Mouse (Mus musculus) liver, embryonic 11.5 days (tissue): ENCODE results near the gene Lmo4. TPM values are rescaled to one million over a fixed set of nuclear protein-coding genes. Genes with fewer than 3 reads are reported as not detected.

Experiments
- ATAC-seq: fragments of 200-750 bp; cut with Nextera tagmentation; replicated peaks from 2 replicates; pipeline ENCODE4 v1.8.0; 2017; ENCODE audit warnings: moderate number of reproducible peaks, mild to moderate bottlenecking, moderate TSS enrichment, moderate library complexity; ENCODE audit not compliant: low FRiP score
- DNase-seq: peaks from one replicate; pipeline ENCODE4 v3.0.0-alpha.2; 2017; ENCODE audit warnings: low spot score
- H3K27ac ChIP-seq: fragments of 300-500 bp; sonication (generic); 2 replicates; pipeline ENCODE4 v1.5.1; 2014; ENCODE audit warnings: mild to moderate bottlenecking, low read depth, low read length, control low read depth
- H3K27me3 ChIP-seq: fragments of 300-500 bp; sonication (generic); replicated peaks from 2 replicates; pipeline ENCODE4 v1.6.1; 2014; ENCODE audit warnings: low read length, mixed read lengths; ENCODE audit not compliant: control insufficient read depth, insufficient read depth
- H3K36me3 ChIP-seq: fragments of 300-500 bp; sonication (generic); 2 replicates; pipeline ENCODE4 v1.6.1; 2014; ENCODE audit warnings: mild to moderate bottlenecking, low read length, moderate library complexity, mixed read lengths; ENCODE audit not compliant: control insufficient read depth, insufficient read depth
- H3K4me1 ChIP-seq: fragments of 300-500 bp; sonication (generic); replicated peaks from 2 replicates; pipeline ENCODE4 v1.6.1; 2014; ENCODE audit warnings: low read length, mixed read lengths; ENCODE audit not compliant: control insufficient read depth, insufficient read depth
- H3K4me2 ChIP-seq: fragments of 300-500 bp; sonication (generic); 2 replicates; pipeline ENCODE4 v1.6.1; 2014; ENCODE audit warnings: mild to moderate bottlenecking, control low read depth, moderate library complexity
- H3K4me3 ChIP-seq: fragments of 300-500 bp; sonication (generic); 2 replicates; pipeline ENCODE4 v1.5.1; 2014; ENCODE audit warnings: low read depth, low read length, control low read depth
- H3K9ac ChIP-seq: fragments of 300-500 bp; sonication (generic); 2 replicates; pipeline ENCODE4 v1.6.1; 2014; ENCODE audit warnings: low read depth, low read length, control low read depth
- H3K9me3 ChIP-seq: fragments of 300-500 bp; sonication (generic); 2 replicates; pipeline ENCODE4 v1.6.1; 2016; ENCODE audit warnings: low read length, inconsistent platforms, mixed read lengths; ENCODE audit not compliant: control insufficient read depth
- WGBS: fragments of 180-500 bp; shearing (Covaris S2); extraction: QIAGEN DNeasy Blood & Tissue Kit; methylation state at CpG from one replicate; pipeline ENCODE4 v1.1.7; 2014; 5-methylcytosine and 5-hydroxymethylcytosine counted together
- polyA plus RNA-seq: library from polyadenylated mRNA; unstranded; fragments of >200 nt; fragmentation: Nextera tagmentation; extraction: Ambion mirVana; gene quantifications from 2 replicates; pipeline ENCODE4 v1.2.1, GENCODE M21; 2014

Lmo4 gene
- polyA plus RNA-seq, 1 experiment from 2014 or later, result 43.4 TPM

- H3K9me3 ChIP-seq, result no peaks in the 10 kb centered on the region
- no peak overlapping the region for H3K4me2 ChIP-seq
- no peaks in the 10 kb centered on the region for H3K27me3 ChIP-seq
- no peak overlapping the region for H3K9ac ChIP-seq
- H3K4me3 ChIP-seq, result no peak overlapping the region
- WGBS, result 78% methylated on average over 1 of the region's 1 CpGs
- no peak for DNase-seq
- no peaks in the 10 kb centered on the region for H3K4me1 ChIP-seq
- H3K36me3 ChIP-seq, result no peaks in the 10 kb centered on the region
- H3K27ac ChIP-seq, result no peak overlapping the region
- ATAC-seq, result no peak
Observed at GRCm38 (mm10) chr3:144206942-144207341, 1.9 kb upstream of the Lmo4 start.

GRCm38 (mm10) chr3:144206261-144206660, 1.2 kb upstream of the Lmo4 start:
- 28% methylated on average over 3 of the region's 3 CpGs for WGBS
- H3K4me2 ChIP-seq, result peak overlapping the region; percentile 87
- H3K27me3 ChIP-seq, result no peaks in the 10 kb centered on the region
- DNase-seq (no peak), ATAC-seq (no peak)
- H3K9ac ChIP-seq, result peak overlapping the region; percentile 84; the same call in 1 of the 2 replicates
- peaks cover 3% of the 10 kb centered on the region for H3K4me1 ChIP-seq
- peak overlapping the region; percentile 95; the same call in 1 of the 2 replicates for H3K27ac ChIP-seq
- no peaks in the 10 kb centered on the region for H3K9me3 ChIP-seq
- peak overlapping the region; percentile 88 for H3K4me3 ChIP-seq
- no peaks in the 10 kb centered on the region for H3K36me3 ChIP-seq

- no peaks in the 10 kb centered on the region for H3K27me3 ChIP-seq
- H3K4me3 ChIP-seq, result peak overlapping the region; percentile 88
- H3K27ac ChIP-seq, result peak overlapping the region; percentile 95
- peaks cover 10% of the 10 kb centered on the region for H3K4me1 ChIP-seq
- no peaks in the 10 kb centered on the region for H3K36me3 ChIP-seq
- peak overlapping the region; percentile 84 for H3K9ac ChIP-seq
- DNase-seq, result peak; percentile 94
- peak; percentile 82 for ATAC-seq
- H3K9me3 ChIP-seq, result no peaks in the 10 kb centered on the region
- WGBS, result 1% methylated on average over 67 of the region's 69 CpGs
- H3K4me2 ChIP-seq, result peak overlapping the region; percentile 87
Observed at GRCm38 (mm10) chr3:144205351-144206153, 532 bp upstream of the Lmo4 start.

GRCm38 (mm10) chr3:144203988-144204412, 1.0 kb downstream of the Lmo4 start:
- Histone ChIP-seq H3K27ac (peak overlapping the region; percentile 95), H3K9me3 (no peaks in the 10 kb centered on the region), H3K27me3 (no peaks in the 10 kb centered on the region), H3K4me3 (peak overlapping the region; percentile 88), H3K9ac (peak overlapping the region; percentile 84), H3K36me3 (no peaks in the 10 kb centered on the region), H3K4me2 (peak overlapping the region; percentile 87), H3K4me1 (peaks cover 24% of the 10 kb centered on the region)
- ATAC-seq (no peak), DNase-seq (no peak)
- WGBS, result under 1% methylated on average over 5 of the region's 5 CpGs

DNA sequence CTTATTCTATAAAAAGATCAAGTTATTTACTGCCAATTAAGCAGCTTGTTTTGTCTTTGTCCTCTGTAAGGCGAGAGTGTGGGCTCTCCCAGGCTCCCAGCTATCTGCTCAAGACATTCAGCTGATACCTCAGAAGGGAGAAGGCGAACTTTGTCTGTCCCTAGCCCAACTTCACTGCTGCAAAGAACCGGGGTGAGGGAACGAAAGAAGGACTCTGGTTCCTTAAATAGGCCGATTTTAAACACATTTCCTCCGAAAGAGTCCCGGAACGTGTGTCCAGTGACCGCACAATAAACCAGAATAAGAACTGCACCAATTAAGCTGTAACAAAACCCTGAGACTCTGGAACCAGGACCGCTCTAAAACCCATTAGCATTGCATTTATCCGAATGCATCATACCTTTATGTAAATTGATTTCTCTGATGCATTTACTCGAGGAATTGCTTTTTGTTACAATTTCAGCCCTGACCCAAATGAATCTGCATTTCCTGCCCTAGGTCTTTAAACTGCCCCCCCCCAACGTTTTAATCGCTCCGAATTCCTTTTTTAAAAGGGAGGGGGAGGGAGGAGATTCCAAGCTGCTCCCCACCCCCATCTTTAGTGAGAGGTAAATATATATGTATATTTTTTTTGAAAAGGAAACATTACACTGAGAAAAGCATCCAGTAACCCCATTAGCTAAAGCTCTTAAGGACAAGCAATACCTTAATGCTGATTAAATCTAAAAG, 1.6 kb downstream of the Lmo4 start:
- ATAC-seq (no peak), DNase-seq (peak; percentile 52)
- Histone ChIP-seq H3K27me3 (no peaks in the 10 kb centered on the region), H3K4me3 (peak overlapping the region; percentile 88), H3K4me2 (peak overlapping the region; percentile 87), H3K27ac (peak overlapping the region; percentile 90; the same call in 1 of the 2 replicates), H3K9me3 (no peaks in the 10 kb centered on the region), H3K4me1 (peaks cover 25% of the 10 kb centered on the region), H3K36me3 (no peaks in the 10 kb centered on the region), H3K9ac (peak overlapping the region; percentile 62)
- WGBS, result 1% methylated on average over 15 of the region's 15 CpGs

DNA sequence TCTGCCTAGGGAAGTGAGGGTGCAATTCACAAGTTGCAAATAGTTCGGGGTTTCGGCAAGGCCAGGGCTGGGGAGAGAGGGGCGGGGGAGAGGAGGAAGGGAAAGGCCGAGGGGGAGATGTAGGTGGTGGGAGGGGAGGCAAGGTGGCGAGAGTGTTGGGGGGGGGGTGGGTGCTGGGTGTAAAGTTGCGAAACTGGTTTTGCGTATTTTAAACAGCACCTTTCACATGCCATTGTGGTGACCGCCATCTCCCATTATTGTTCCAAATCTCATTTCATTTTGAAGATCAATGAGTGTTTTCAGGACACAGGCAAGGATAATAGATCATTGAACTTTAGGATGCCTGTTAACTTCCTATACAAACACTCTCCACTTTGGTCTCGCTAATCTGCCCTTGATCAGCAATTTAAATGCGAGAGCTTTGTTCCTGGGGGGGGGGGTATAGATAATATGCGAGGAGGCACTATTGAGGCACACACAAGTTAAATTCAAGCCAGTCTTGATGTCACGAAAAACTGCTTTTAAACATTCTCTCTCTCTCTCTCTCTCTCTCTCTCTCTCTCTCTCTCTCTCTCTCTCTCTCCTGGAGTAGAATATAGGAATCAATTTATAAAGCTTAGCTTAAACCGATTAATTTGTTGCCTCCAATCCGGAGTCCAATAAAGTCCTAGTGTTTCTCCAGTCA, 2.3 kb downstream of the Lmo4 start:
- peak overlapping the region; percentile 65 for H3K9ac ChIP-seq
- no peaks in the 10 kb centered on the region for H3K9me3 ChIP-seq
- ATAC-seq, result no peak
- under 1% methylated on average over 14 of the region's 14 CpGs for WGBS
- no peak for DNase-seq
- peak overlapping the region; percentile 88 for H3K4me3 ChIP-seq
- H3K27ac ChIP-seq, result peak overlapping the region; percentile 90
- peak overlapping the region; percentile 87 for H3K4me2 ChIP-seq
- peaks cover 25% of the 10 kb centered on the region for H3K4me1 ChIP-seq
- H3K36me3 ChIP-seq, result no peaks in the 10 kb centered on the region
- no peaks in the 10 kb centered on the region for H3K27me3 ChIP-seq

DNA sequence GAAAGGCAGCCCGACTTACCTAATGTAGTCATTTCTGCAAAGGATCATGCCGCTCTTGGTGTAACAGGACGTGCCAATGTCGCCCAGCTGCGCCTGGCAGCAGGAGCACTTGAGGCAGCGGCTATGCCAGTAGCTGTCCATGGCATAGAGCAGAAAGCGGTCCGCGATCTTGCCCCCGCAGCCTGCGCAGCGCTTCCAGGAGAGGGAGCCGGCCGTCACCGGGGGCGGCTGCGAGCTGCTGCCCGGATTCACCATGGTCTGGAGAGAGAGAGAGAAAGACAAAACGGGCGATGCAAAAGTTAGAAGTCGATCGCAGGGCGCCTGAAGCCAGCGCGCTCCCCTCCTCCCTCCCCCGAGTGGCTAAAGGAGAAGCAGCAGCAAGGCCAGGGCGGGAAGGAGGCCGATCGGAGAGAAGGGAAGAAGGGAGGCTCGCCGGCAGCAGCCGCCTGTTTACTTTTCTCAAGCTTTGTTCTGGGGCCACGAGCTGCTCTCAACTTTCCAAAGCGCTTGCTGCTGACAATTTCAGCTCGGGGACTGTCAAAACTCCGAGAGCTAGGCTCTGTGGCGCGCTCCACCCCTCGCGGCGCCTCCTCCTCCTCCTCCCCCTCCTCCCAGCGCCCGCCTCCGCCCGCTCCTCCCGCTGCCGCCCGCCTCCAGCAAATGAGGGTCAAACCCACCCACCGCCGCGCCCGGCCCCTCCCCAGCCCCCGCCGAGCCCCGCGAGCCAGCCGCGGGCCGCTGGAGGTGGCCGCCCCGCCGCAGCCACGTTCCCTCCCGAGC, 3.0 kb downstream of the Lmo4 start:
- under 1% methylated on average over 61 of the region's 64 CpGs for WGBS
- DNase-seq (peak; percentile 88), ATAC-seq (peak; percentile 71)
- Histone ChIP-seq H3K36me3 (no peaks in the 10 kb centered on the region), H3K27me3 (no peaks in the 10 kb centered on the region), H3K9me3 (no peaks in the 10 kb centered on the region), H3K4me3 (peak overlapping the region; percentile 88), H3K4me2 (peak overlapping the region; percentile 87), H3K27ac (peak overlapping the region; percentile 90), H3K9ac (peak overlapping the region; percentile 65), H3K4me1 (peaks cover 25% of the 10 kb centered on the region)
